Mouse (Mus musculus) heart, embryonic 14.5 days (tissue): ENCODE data around the gene Phldb2. TPM values are rescaled to one million over a fixed set of nuclear protein-coding genes. Genes with fewer than 3 reads are reported as not detected.

Source experiments
- ATAC-seq: fragments of 200-750 bp; cut with Nextera tagmentation; 2 replicates; pipeline ENCODE4 v1.8.0; 2017; ENCODE audit warnings: low read depth, moderate TSS enrichment; ENCODE audit not compliant: insufficient number of reproducible peaks, insufficient read depth, low FRiP score
- H3K27ac ChIP-seq, 2 experiments: fragments of 200-500 bp in 1 of 2; fragments of 300-500 bp in 1 of 2; sonication (generic) in 1 of 2; replicated peaks in 1 of 2; 2 replicates each; pipeline ENCODE4 v1.5.1; 2012 to 2014; ENCODE audit warnings: low read depth in 2 of 2, low read length in 2 of 2, control low read depth in 1 of 2, mild to moderate bottlenecking in 1 of 2, mixed read lengths in 1 of 2; ENCODE audit not compliant: control insufficient read depth in 1 of 2, insufficient read depth in 1 of 2
- H3K27me3 ChIP-seq: fragments of 300-500 bp; sonication (generic); 2 replicates; pipeline ENCODE4 v1.6.1; 2014; ENCODE audit warnings: mild to moderate bottlenecking, low read length, control low read depth; ENCODE audit not compliant: control insufficient read depth, insufficient read depth
- H3K36me3 ChIP-seq: fragments of 300-500 bp; sonication (generic); 2 replicates; pipeline ENCODE4 v1.6.1; 2014; ENCODE audit warnings: mild to moderate bottlenecking, control low read depth, low read length, mixed read lengths; ENCODE audit not compliant: control insufficient read depth, insufficient read depth
- H3K4me1 ChIP-seq, 2 experiments: fragments of 200-500 bp in 1 of 2; fragments of 300-500 bp in 1 of 2; sonication (generic) in 1 of 2; 2 replicates each; pipeline ENCODE4 v1.6.1; 2012 to 2014; ENCODE audit warnings: low read length in 2 of 2, control low read depth in 1 of 2, mixed read lengths in 1 of 2; ENCODE audit not compliant: control insufficient read depth in 2 of 2, insufficient read depth in 2 of 2
- H3K4me2 ChIP-seq: fragments of 300-500 bp; sonication (generic); 2 replicates; pipeline ENCODE4 v1.6.1; 2014; ENCODE audit warnings: mild to moderate bottlenecking, low read length
- H3K4me3 ChIP-seq, 2 experiments: fragments of 200-500 bp in 1 of 2; fragments of 300-500 bp in 1 of 2; sonication (generic) in 1 of 2; 2 replicates each; pipeline ENCODE4 v1.5.1; 2012 to 2014; ENCODE audit warnings: low read length in 2 of 2, mild to moderate bottlenecking in 2 of 2, control low read depth in 1 of 2, low read depth in 1 of 2, moderate library complexity in 1 of 2; ENCODE audit not compliant: control insufficient read depth in 1 of 2, insufficient read depth in 1 of 2
- H3K9ac ChIP-seq: fragments of 300-500 bp; sonication (generic); 2 replicates; pipeline ENCODE4 v1.6.1; 2014; ENCODE audit warnings: mild to moderate bottlenecking, low read length
- H3K9me3 ChIP-seq: fragments of 300-500 bp; sonication (generic); 2 replicates; pipeline ENCODE4 v1.6.1; 2016; ENCODE audit warnings: low read length, control low read depth; ENCODE audit not compliant: control insufficient read depth
- WGBS: fragments of 180-500 bp; shearing (Covaris S2); extraction: QIAGEN DNeasy Blood & Tissue Kit; methylation state at CpG from one replicate; pipeline ENCODE4 v1.1.7; 2014; 5-methylcytosine and 5-hydroxymethylcytosine counted together
- polyA plus RNA-seq: library from polyadenylated mRNA; unstranded; fragments of >200 nt; fragmentation: Nextera tagmentation; extraction: Ambion mirVana; gene quantifications from 2 replicates; pipeline ENCODE4 v1.2.1, GENCODE M21; 2014

Gene Phldb2
- polyA plus RNA-seq, 1 experiment from 2014 or later, result 42.9 TPM

GRCm38 (mm10) chr16:45890471-45891200 is 62.8 kb downstream of the Phldb2 start:
- Histone ChIP-seq H3K4me2 (no peak overlapping the region), H3K27me3 (no peaks in the 10 kb centered on the region), H3K4me1 (peaks cover 15 to 23% of the 10 kb centered on the region in 2 experiments), H3K27ac (no peak overlapping the region), H3K9ac (no peak overlapping the region), H3K9me3 (no peaks in the 10 kb centered on the region), H3K4me3 (no peak overlapping the region), H3K36me3 (no peaks in the 10 kb centered on the region)
- 75% methylated on average over 4 of the region's 4 CpGs for WGBS
- ATAC-seq, result no peak

DNA sequence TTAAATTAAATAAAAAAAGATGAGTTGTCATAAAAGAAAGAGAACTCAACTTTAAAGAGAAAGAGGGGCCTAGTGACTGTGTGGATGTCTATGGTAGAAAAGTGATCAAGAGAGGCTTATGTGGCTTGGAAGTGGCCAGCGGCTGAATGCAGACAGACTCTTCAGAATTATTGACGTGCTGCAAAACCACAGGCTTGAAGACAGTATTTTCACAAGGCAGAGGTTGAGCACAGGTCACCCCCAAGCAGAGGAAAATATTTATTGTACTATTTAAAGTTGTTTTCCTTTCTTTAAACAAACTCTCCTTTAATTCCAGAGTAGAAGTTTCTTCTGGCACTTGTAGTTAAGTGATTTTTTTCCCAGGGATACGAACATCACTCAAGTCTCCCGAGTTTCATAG is 63.8 kb downstream of the Phldb2 start:
- no peak overlapping the region for H3K4me2 ChIP-seq
- H3K27me3 ChIP-seq, result no peaks in the 10 kb centered on the region
- no peaks in the 10 kb centered on the region for H3K9me3 ChIP-seq
- H3K36me3 ChIP-seq, result no peaks in the 10 kb centered on the region
- no peak overlapping the region for H3K9ac ChIP-seq
- peaks cover 15 to 26% of the 10 kb centered on the region in 2 experiments for H3K4me1 ChIP-seq
- 60% methylated on average over 4 of the region's 4 CpGs for WGBS
- H3K27ac ChIP-seq, result no peak overlapping the region
- no peak for ATAC-seq
- H3K4me3 ChIP-seq, result no peak overlapping the region

DNA sequence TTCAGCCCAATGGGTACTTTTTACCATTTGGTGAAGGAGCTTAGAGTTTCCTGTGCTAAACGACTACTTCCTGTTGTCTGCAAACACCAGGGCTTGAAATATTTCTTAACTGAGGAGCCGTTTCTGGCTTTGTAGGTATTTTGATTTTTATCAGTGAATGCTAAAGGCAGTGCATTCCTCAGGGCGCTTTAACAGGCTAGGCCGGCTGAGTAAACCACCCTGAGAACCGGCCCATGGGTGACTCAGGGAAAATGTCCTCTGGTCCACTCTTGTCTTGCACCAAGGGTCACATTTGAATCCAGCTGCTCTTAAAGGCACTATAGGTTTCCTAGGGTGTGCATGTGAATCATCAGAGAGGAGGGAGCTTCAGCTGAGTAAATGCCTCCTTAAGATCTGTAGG is 66.8 kb downstream of the Phldb2 start:
- Histone ChIP-seq H3K4me2 (no peak overlapping the region), H3K4me3 (no peak overlapping the region), H3K36me3 (no peaks in the 10 kb centered on the region), H3K27ac (no peak overlapping the region), H3K9ac (no peak overlapping the region), H3K9me3 (no peaks in the 10 kb centered on the region), H3K27me3 (no peaks in the 10 kb centered on the region), H3K4me1 (peaks cover 6 to 20% of the 10 kb centered on the region in 2 experiments)
- no peak for ATAC-seq
- WGBS, result 49% methylated on average over 5 of the region's 5 CpGs

DNA sequence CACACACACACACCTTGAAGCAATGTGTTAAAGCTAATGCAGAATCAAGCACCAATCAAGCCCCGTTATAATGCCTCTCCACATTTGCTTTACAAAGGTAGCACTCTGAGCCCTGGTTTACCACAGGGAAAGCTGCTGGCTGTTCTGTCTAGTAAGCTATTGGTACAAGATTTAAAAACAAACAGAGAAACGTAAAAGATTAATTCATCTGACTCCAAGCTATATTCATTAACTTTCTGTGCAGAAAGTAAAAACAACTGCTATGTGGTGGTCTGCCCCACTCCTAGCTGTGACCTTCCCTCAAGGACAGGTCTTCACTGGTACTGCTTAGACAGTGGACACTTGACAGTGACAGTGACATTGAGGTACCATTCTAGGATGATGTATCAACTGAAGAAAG is 69.2 kb downstream of the Phldb2 start:
- no peaks in the 10 kb centered on the region for H3K36me3 ChIP-seq
- WGBS, result 91% methylated on average over 2 of the region's 2 CpGs
- H3K27me3 ChIP-seq, result no peaks in the 10 kb centered on the region
- no peak overlapping the region for H3K9ac ChIP-seq
- no peak overlapping the region for H3K27ac ChIP-seq
- no peaks in the 10 kb centered on the region for H3K9me3 ChIP-seq
- H3K4me1 ChIP-seq, result peaks cover 8 to 29% of the 10 kb centered on the region in 2 experiments
- H3K4me2 ChIP-seq, result no peak overlapping the region
- no peak overlapping the region for H3K4me3 ChIP-seq
- no peak for ATAC-seq

- peak overlapping the region; percentile 80 to 97 for H3K27ac ChIP-seq
- 17% methylated on average over 7 of the region's 7 CpGs for WGBS
Measured at GRCm38 (mm10) chr16:45881177-45881832, 72.1 kb downstream of the Phldb2 start.

DNA sequence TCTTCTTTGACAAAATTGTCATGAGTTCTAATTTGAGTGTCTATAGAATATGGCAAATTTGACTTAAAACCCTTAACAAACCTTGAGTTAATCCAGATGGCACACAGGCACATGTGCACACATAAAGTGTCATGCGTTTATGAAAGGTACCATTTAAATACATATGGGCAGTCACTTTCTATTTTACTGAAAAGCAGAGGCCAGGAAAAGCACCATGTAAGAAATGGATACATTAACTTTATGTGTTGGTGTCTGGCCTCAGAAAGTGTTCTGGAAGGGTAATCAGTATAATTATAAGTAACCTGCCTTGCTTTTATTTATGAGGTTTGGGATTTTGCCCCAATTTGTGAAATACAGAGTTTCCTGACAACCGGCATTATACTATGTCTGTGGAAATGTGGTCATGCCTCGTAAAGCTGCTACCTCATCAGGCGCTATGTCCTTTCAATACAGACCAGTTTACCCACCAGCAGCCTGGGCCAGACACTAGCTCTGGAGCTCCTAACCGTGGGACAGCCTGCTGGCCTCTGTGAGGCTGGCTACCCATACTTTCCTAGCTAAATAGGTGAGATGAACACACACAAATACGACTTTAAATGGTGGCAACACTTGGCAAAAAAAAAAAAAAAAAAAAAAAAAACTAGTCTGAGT is 73.2 kb downstream of the Phldb2 start:
- Histone ChIP-seq H3K9ac (no peak overlapping the region), H3K4me3 (no peak overlapping the region), H3K4me1 (peaks cover 4 to 31% of the 10 kb centered on the region in 2 experiments), H3K4me2 (no peak overlapping the region), H3K27ac (peak overlapping the region in 1 of 2 experiments; percentile 80; a peak in 2 of 4 replicates), H3K36me3 (no peaks in the 10 kb centered on the region), H3K9me3 (no peaks in the 10 kb centered on the region), H3K27me3 (no peaks in the 10 kb centered on the region)
- no peak for ATAC-seq
- WGBS, result 82% methylated on average over 6 of the region's 6 CpGs

More at GRCm38 (mm10) chr16:45881177-45881832, 72.1 kb downstream of the Phldb2 start:
- H3K9ac ChIP-seq, result no peak overlapping the region
- H3K4me1 ChIP-seq, result peaks cover 5 to 41% of the 10 kb centered on the region in 2 experiments
- peak overlapping the region; percentile 1; the same call in 1 of the 2 replicates for H3K4me2 ChIP-seq
- no peak overlapping the region for H3K4me3 ChIP-seq
- no peaks in the 10 kb centered on the region for H3K27me3 ChIP-seq
- no peaks in the 10 kb centered on the region for H3K9me3 ChIP-seq
- peak; percentile 82; the same call in 1 of the 2 replicates for ATAC-seq
- no peaks in the 10 kb centered on the region for H3K36me3 ChIP-seq

GRCm38 (mm10) chr16:45877739-45878138 is 75.7 kb downstream of the Phldb2 start:
- ATAC-seq, result no peak

More at GRCm38 (mm10) chr16:45877739-45878138, 75.7 kb downstream of the Phldb2 start:
- Histone ChIP-seq H3K27ac (no peak overlapping the region), H3K9me3 (no peaks in the 10 kb centered on the region), H3K36me3 (no peaks in the 10 kb centered on the region), H3K9ac (no peak overlapping the region), H3K4me1 (peaks cover 4 to 38% of the 10 kb centered on the region in 2 experiments), H3K4me2 (no peak overlapping the region), H3K4me3 (no peak overlapping the region), H3K27me3 (no peaks in the 10 kb centered on the region)
- 81% methylated on average over 1 of the region's 1 CpGs for WGBS
